Mouse (Mus musculus): Measurements from ENCODE around the gene Fnip1.

- TF ChIP-seq CTCF (IDR thresholded peaks at IDR 0.05; ENCODE audit: insufficient read depth, low read length), result no peak
- no peak for TF ChIP-seq POLR2A (IDR thresholded peaks at IDR 0.05; ENCODE audit: borderline replicate concordance, extremely low read depth, low read depth, low read length)
Measured at GRCm38 (mm10) chr11:54464557-54465244, 26.7 kb downstream of the Fnip1 start.
